Mouse (Mus musculus) liver, adult 2 months (tissue): ENCODE results near the gene Tmem247. TPM values are rescaled to one million over a fixed set of nuclear protein-coding genes. Genes with fewer than 3 reads are reported as not detected.

Experiments used
- DNase-seq: peaks from one replicate; pipeline ENCODE4 v3.0.0-alpha.2; 2011; ENCODE audit warnings: low read depth, low spot score; ENCODE audit errors: extremely low read depth
- H3K27ac ChIP-seq: fragments of 200-500 bp; replicated peaks from 2 replicates; pipeline ENCODE4 v1.5.1; 2012; ENCODE audit warnings: low read depth, mild to moderate bottlenecking, control low read depth, inconsistent platforms, low read length; ENCODE audit not compliant: insufficient read depth
- H3K27me3 ChIP-seq: fragments of 200-500 bp; 2 replicates; pipeline ENCODE4 v1.6.1; 2012; ENCODE audit warnings: mild to moderate bottlenecking, moderate library complexity, low read length, inconsistent platforms; ENCODE audit not compliant: control insufficient read depth, insufficient read depth
- H3K36me3 ChIP-seq: fragments of 200-500 bp; 2 replicates; pipeline ENCODE4 v1.6.1; 2012; ENCODE audit warnings: low read length, inconsistent platforms; ENCODE audit not compliant: control insufficient read depth, insufficient read depth
- H3K4me1 ChIP-seq: fragments of 200-500 bp; 2 replicates; pipeline ENCODE4 v1.6.1; 2011; ENCODE audit warnings: low read length; ENCODE audit not compliant: control insufficient read depth, insufficient read depth
- H3K4me3 ChIP-seq: fragments of 200-500 bp; 2 replicates; pipeline ENCODE4 v1.5.1; 2011; ENCODE audit warnings: low read depth, mild to moderate bottlenecking, control low read depth, low read length, moderate library complexity; ENCODE audit not compliant: insufficient read depth
- H3K79me2 ChIP-seq: fragments of 200-500 bp; 2 replicates; pipeline ENCODE4 v1.6.1; 2012; ENCODE audit warnings: inconsistent platforms, mild to moderate bottlenecking, low read length, moderate library complexity; ENCODE audit not compliant: control insufficient read depth, insufficient read depth
- H3K9ac ChIP-seq: fragments of 200-500 bp; 2 replicates; pipeline ENCODE4 v1.6.1; 2012; ENCODE audit warnings: low read depth, mild to moderate bottlenecking, control low read depth, inconsistent platforms, low read length
- CTCF ChIP-seq: fragments of 200-500 bp; IDR thresholded peaks from 2 replicates; pipeline ENCODE4 v1.5.1; 2011; ENCODE audit warnings: low read depth, low read length, control low read depth
- POLR2A ChIP-seq: fragments of 200-500 bp; IDR thresholded peaks from 2 replicates; pipeline ENCODE4 v1.6.1; 2011; ENCODE audit warnings: low read length, control low read depth; ENCODE audit not compliant: insufficient read depth; ENCODE audit errors: extremely low read depth
- WGBS: fragments of 180-500 bp; shearing (Covaris S2); methylation state at CpG from one replicate; pipeline ENCODE4 v1.1.7; 2018; 5-methylcytosine and 5-hydroxymethylcytosine counted together
- polyA plus RNA-seq: library from polyadenylated mRNA; depleted of rRNA; stranded (reverse); fragments of >200 nt; gene quantifications from 2 replicates; pipeline ENCODE4 v1.2.3, GENCODE M21; 2012
- total RNA-seq: library from RNA; depleted of rRNA; stranded (reverse); fragments of >200 nt; gene quantifications from 2 replicates; pipeline ENCODE4 v1.2.3, GENCODE M21; 2014

Gene Tmem247
- total and polyA plus RNA-seq, 2 experiments = not detected

GRCm38 (mm10) chr17:86880461-86881044 lies 36.6 kb upstream of the Tmem247 start:
- Histone ChIP-seq H3K9ac (no peak overlapping the region), H3K27ac (no peak overlapping the region), H3K79me2 (no peaks in the 10 kb centered on the region), H3K27me3 (no peaks in the 10 kb centered on the region), H3K4me3 (no peak overlapping the region), H3K4me1 (no peaks in the 10 kb centered on the region), H3K36me3 (no peaks in the 10 kb centered on the region)
- DNase-seq = no peak
- TF ChIP-seq POLR2A (no peak), CTCF (no peak)
- WGBS = 88% methylated on average over 4 of the region's 4 CpGs

- no peaks in the 10 kb centered on the region for H3K4me1 ChIP-seq
- no peak overlapping the region for H3K27ac ChIP-seq
- H3K4me3 ChIP-seq = no peak overlapping the region
- DNase-seq = no peak
- H3K27me3 ChIP-seq = no peaks in the 10 kb centered on the region
- no peaks in the 10 kb centered on the region for H3K36me3 ChIP-seq
- H3K9ac ChIP-seq = no peak overlapping the region
- no peaks in the 10 kb centered on the region for H3K79me2 ChIP-seq
- 91% methylated on average over 4 of the region's 4 CpGs for WGBS
- TF ChIP-seq CTCF (no peak), POLR2A (no peak)
Observed at GRCm38 (mm10) chr17:86895191-86895590, 22.0 kb upstream of the Tmem247 start.

GRCm38 (mm10) chr17:86897486-86898165 lies 19.5 kb upstream of the Tmem247 start:
- WGBS = over 99% methylated on average over 6 of the region's 6 CpGs

GRCm38 (mm10) chr17:86899821-86900220 lies 17.3 kb upstream of the Tmem247 start:
- H3K79me2 ChIP-seq = no peaks in the 10 kb centered on the region
- H3K4me1 ChIP-seq = 0 out of 2 replicates have a peak, but pooled peaks cover under 1% of the 10 kb centered on the region
- H3K36me3 ChIP-seq = no peaks in the 10 kb centered on the region
- no peak overlapping the region for H3K4me3 ChIP-seq
- 75% methylated on average over 5 of the region's 5 CpGs for WGBS
- no peak overlapping the region for H3K9ac ChIP-seq
- H3K27ac ChIP-seq = no peak overlapping the region
- no peak for TF ChIP-seq CTCF
- no peak for TF ChIP-seq POLR2A
- no peak for DNase-seq
- H3K27me3 ChIP-seq = no peaks in the 10 kb centered on the region

More at GRCm38 (mm10) chr17:86897486-86898165, 19.5 kb upstream of the Tmem247 start:
- Histone ChIP-seq H3K79me2 (no peaks in the 10 kb centered on the region), H3K9ac (no peak overlapping the region), H3K27ac (no peak overlapping the region), H3K27me3 (no peaks in the 10 kb centered on the region), H3K36me3 (no peaks in the 10 kb centered on the region), H3K4me1 (no peaks in the 10 kb centered on the region), H3K4me3 (no peak overlapping the region)
- no peak for TF ChIP-seq CTCF
- TF ChIP-seq POLR2A = no peak
- DNase-seq = no peak

- H3K36me3 ChIP-seq = no peaks in the 10 kb centered on the region
- H3K27ac ChIP-seq = no peak overlapping the region
- no peak overlapping the region for H3K4me3 ChIP-seq
- peaks cover 7% of the 10 kb centered on the region; the same call in 1 of the 2 replicates for H3K4me1 ChIP-seq
- WGBS = 91% methylated on average over 5 of the region's 5 CpGs
- H3K9ac ChIP-seq = no peak overlapping the region
- no peak for DNase-seq
- H3K79me2 ChIP-seq = no peaks in the 10 kb centered on the region
- no peaks in the 10 kb centered on the region for H3K27me3 ChIP-seq
- TF ChIP-seq CTCF (no peak), POLR2A (no peak)
Observed at GRCm38 (mm10) chr17:86900564-86900963, 16.6 kb upstream of the Tmem247 start.
